25 mouse cellular contexts compared by ENCODE assay signal in genomic region chr7:45790721-45791120, GRCm38 (mm10). TPM values are rescaled to one million over a fixed set of nuclear protein-coding genes. Genes with fewer than 3 reads are reported as not detected.
A peak's percentile ranks its signal among the peaks of the same experiment; 100 is the strongest.
DNase-seq lines count a peak whose midpoint lies in the region; ATAC-seq and TF ChIP-seq lines count a peak whose summit lies in the region.
"Had no signal": no experiment of that assay in that cellular context is flagged by ENCODE, and none has a peak within 500 bp of the region (broad histone marks: within the 10 kb centered on the region; RNA-seq: fewer than 3 reads in every experiment).

No protein-coding gene starts in this region.

- ATAC-seq in kidney, postnatal 0 days (replicated peaks; ENCODE audit: low FRiP score, low read depth), result no peak
- no peak for ATAC-seq in kidney, embryonic 14.5 days (ENCODE audit: low FRiP score, low TSS enrichment)
- no peak for ATAC-seq in embryonic facial prominence, embryonic 14.5 days (ENCODE audit: low read depth)
- ATAC-seq in forebrain, embryonic 16.5 days, result no peak
- ATAC-seq: CD4-positive, CD25-positive, alpha-beta regulatory T cell, adult 4 months; forebrain, embryonic 15.5 days; midbrain, embryonic 16.5 days; Patski had no signal

- H3K9ac ChIP-seq in kidney, postnatal 0 days (ENCODE audit: low read depth, low read length), result no peak overlapping the region
- no peak overlapping the region for H3K9ac ChIP-seq in kidney, embryonic 14.5 days (ENCODE audit: low read depth, low read length)
- H3K9ac ChIP-seq in embryonic facial prominence, embryonic 14.5 days (ENCODE audit: low read depth, low read length), result 0 out of 2 replicates have a peak overlapping the region, but pooled peaks have one; percentile 2
- no peak overlapping the region for H3K9ac ChIP-seq in forebrain, embryonic 16.5 days (replicated peaks; ENCODE audit: low read depth, low read length)
- H3K9ac ChIP-seq: embryonic facial prominence, embryonic 13.5 days; forebrain, embryonic 15.5 days; hindbrain, embryonic 12.5 days; limb, embryonic 12.5 days; liver, embryonic 14.5 days; lung, embryonic 15.5 days had no signal

- H3K9me3 ChIP-seq in kidney, postnatal 0 days (replicated peaks; ENCODE audit: low read length), result no peaks in the 10 kb centered on the region
- H3K9me3 ChIP-seq in kidney, embryonic 14.5 days (ENCODE audit: control insufficient read depth, low read length), result no peaks in the 10 kb centered on the region
- no peaks in the 10 kb centered on the region for H3K9me3 ChIP-seq in embryonic facial prominence, embryonic 14.5 days (ENCODE audit: control insufficient read depth, low read length)
- peaks cover 3% of the 10 kb centered on the region; the same call in 1 of the 2 replicates for H3K9me3 ChIP-seq in forebrain, embryonic 16.5 days (ENCODE audit: control insufficient read depth, low read length)
- H3K9me3 ChIP-seq: embryonic facial prominence, embryonic 13.5 days; forebrain, embryonic 15.5 days; heart, embryonic 10.5 days; hindbrain, embryonic 12.5 days; lung, embryonic 15.5 days had no signal

- TF ChIP-seq CTCF in kidney, postnatal 0 days (IDR thresholded peaks at IDR 0.05; ENCODE audit: low read depth), result no peak

- 0 out of 2 replicates have a peak, but pooled peaks cover 8% of the 10 kb centered on the region for H3K4me1 ChIP-seq in kidney, postnatal 0 days (replicated peaks; ENCODE audit: insufficient read depth, low read length)
- H3K4me1 ChIP-seq in kidney, embryonic 14.5 days (ENCODE audit: control insufficient read depth, insufficient read depth, low read length), result peaks cover 6% of the 10 kb centered on the region; the same call in 1 of the 2 replicates
- H3K4me1 ChIP-seq in embryonic facial prominence, embryonic 14.5 days (ENCODE audit: control insufficient read depth, insufficient read depth, low read length), result peaks cover 6% of the 10 kb centered on the region
- H3K4me1 ChIP-seq in forebrain, embryonic 16.5 days (replicated peaks; ENCODE audit: control insufficient read depth, insufficient read depth, low read length), result peaks cover 18% of the 10 kb centered on the region

- no peak overlapping the region; the same call in 1 of the 2 replicates for H3K27ac ChIP-seq in kidney, postnatal 0 days
- no peak overlapping the region for H3K27ac ChIP-seq in kidney, embryonic 14.5 days (ENCODE audit: low read depth, low read length)
- no peak overlapping the region for H3K27ac ChIP-seq in embryonic facial prominence, embryonic 14.5 days (replicated peaks; ENCODE audit: low read depth, low read length)
- H3K27ac ChIP-seq in forebrain, embryonic 16.5 days (ENCODE audit: low read length), result no peak overlapping the region
- H3K27ac ChIP-seq: embryonic facial prominence, embryonic 13.5 days; forebrain, embryonic 15.5 days; heart, embryonic 10.5 days; hindbrain, embryonic 12.5 days; limb, embryonic 12.5 days; liver, embryonic 14.5 days; lung, embryonic 15.5 days had no signal

- H3K27me3 ChIP-seq in kidney, postnatal 0 days (ENCODE audit: insufficient read depth, low read length), result no peaks in the 10 kb centered on the region
- peaks cover 3% of the 10 kb centered on the region; the same call in 1 of the 2 replicates for H3K27me3 ChIP-seq in kidney, embryonic 14.5 days (ENCODE audit: control insufficient read depth, insufficient read depth, low read length)
- no peaks in the 10 kb centered on the region for H3K27me3 ChIP-seq in embryonic facial prominence, embryonic 14.5 days (replicated peaks; ENCODE audit: control insufficient read depth, insufficient read depth, low read length)
- no peaks in the 10 kb centered on the region for H3K27me3 ChIP-seq in forebrain, embryonic 16.5 days (replicated peaks; ENCODE audit: control insufficient read depth, insufficient read depth, low read length)
- H3K27me3 ChIP-seq: Patski had no signal

- DNase-seq in adrenal gland, adult (ENCODE audit: inconsistent age in 2 of 2, low spot score in 1 of 2), result peak; percentile 50 to 67
- DNase-seq in adrenal gland, postnatal 4 days (ENCODE audit: low spot score in 2 of 2), result no peak
- DNase-seq in cerebellum, adult 9-11 months, result peak; percentile 35
- DNase-seq in cerebellum, postnatal 4 days (ENCODE audit: low spot score in 2 of 2), result no peak
- peak; percentile 50 for DNase-seq in kidney, postnatal 0 days (ENCODE audit: low spot score)
- no peak for DNase-seq in embryonic facial prominence, embryonic 14.5 days (ENCODE audit: low spot score)
- DNase-seq: gastrocnemius, postnatal 36 days; heart, postnatal 14 days; right cerebral cortex, postnatal 14 days; spleen, adult 18-20 months; thymus, postnatal 36 days had no signal

- H3K36me3 ChIP-seq in kidney, postnatal 0 days (ENCODE audit: insufficient read depth, low read length), result no peaks in the 10 kb centered on the region
- H3K36me3 ChIP-seq in kidney, embryonic 14.5 days (ENCODE audit: control insufficient read depth, insufficient read depth, low read length), result peaks cover 35% of the 10 kb centered on the region
- H3K36me3 ChIP-seq in embryonic facial prominence, embryonic 14.5 days (ENCODE audit: control insufficient read depth, insufficient read depth, low read length), result peaks cover 67% of the 10 kb centered on the region
- H3K36me3 ChIP-seq in forebrain, embryonic 16.5 days (ENCODE audit: control insufficient read depth, insufficient read depth), result peaks cover 47% of the 10 kb centered on the region
- H3K36me3 ChIP-seq: lung, embryonic 15.5 days had no signal

- WGBS in kidney, postnatal 0 days, result 45% methylated on average over 6 of the region's 6 CpGs
- WGBS in kidney, embryonic 14.5 days, result 52% methylated on average over 6 of the region's 6 CpGs
- 67% methylated on average over 6 of the region's 6 CpGs for WGBS in embryonic facial prominence, embryonic 14.5 days
- 89% methylated on average over 6 of the region's 6 CpGs for WGBS in forebrain, embryonic 16.5 days

- H3K4me2 ChIP-seq in kidney, postnatal 0 days (ENCODE audit: low read length), result no peak overlapping the region
- no peak overlapping the region for H3K4me2 ChIP-seq in kidney, embryonic 14.5 days (replicated peaks; ENCODE audit: low read depth, low read length)
- no peak overlapping the region for H3K4me2 ChIP-seq in embryonic facial prominence, embryonic 14.5 days (ENCODE audit: low read depth, low read length)
- H3K4me2 ChIP-seq in forebrain, embryonic 16.5 days (ENCODE audit: low read length), result no peak overlapping the region
- H3K4me2 ChIP-seq: embryonic facial prominence, embryonic 13.5 days; forebrain, embryonic 15.5 days; hindbrain, embryonic 12.5 days; limb, embryonic 12.5 days; lung, embryonic 15.5 days had no signal

- H3K4me3 ChIP-seq in kidney, postnatal 0 days (replicated peaks; ENCODE audit: low read depth, low read length), result no peak overlapping the region
- H3K4me3 ChIP-seq in kidney, embryonic 14.5 days (ENCODE audit: low read length), result no peak overlapping the region
- no peak overlapping the region for H3K4me3 ChIP-seq in embryonic facial prominence, embryonic 14.5 days (ENCODE audit: low read depth, low read length)
- H3K4me3 ChIP-seq in forebrain, embryonic 16.5 days (replicated peaks; ENCODE audit: low read length), result no peak overlapping the region
- H3K4me3 ChIP-seq: embryonic facial prominence, embryonic 13.5 days; forebrain, embryonic 15.5 days; heart, embryonic 10.5 days; hindbrain, embryonic 12.5 days; limb, embryonic 12.5 days; lung, embryonic 15.5 days had no signal

RNA-seq across cellular contexts. Expression of gene Sult2b1, which starts 6.3 kb away (rescaled TPM):
- total RNA-seq in adrenal gland, postnatal 4 days (2021), result 1 to 10 TPM in 1 of 2 experiments, under 1 TPM in 1; 0.64 to 1.0 TPM
- 3.7 and 3.9 TPM in 2 replicates for polyA plus RNA-seq in kidney, postnatal 0 days (2015; fragmentation: Nextera tagmentation; extraction: Ambion mirVana)
- 3.2 and 3.8 TPM in 2 replicates for polyA plus RNA-seq in kidney, embryonic 14.5 days (2014; fragmentation: Nextera tagmentation; extraction: Ambion mirVana)
- polyA plus RNA-seq in embryonic facial prominence, embryonic 14.5 days (2014; fragmentation: Nextera tagmentation; extraction: Ambion mirVana), result 14.2 and 16.3 TPM in 2 replicates
- 5.5 and 7.1 TPM in 2 replicates for polyA plus RNA-seq in forebrain, embryonic 16.5 days (2015; fragmentation: Nextera tagmentation; extraction: Ambion mirVana)
- total RNA-seq: gastrocnemius, postnatal 36 days; heart, postnatal 14 days; megakaryocyte, adult 5-6 weeks; neutrophil, adult 5-6 weeks had no signal

RNA-seq across cellular contexts. Expression of gene Lmtk3, which starts 7.2 kb away (rescaled TPM):
- 10 to 100 TPM; 17.2 to 18.8 TPM for total RNA-seq in adrenal gland, postnatal 4 days (2021)
- polyA plus RNA-seq in kidney, postnatal 0 days (2015; fragmentation: Nextera tagmentation; extraction: Ambion mirVana), result 0.59 and 0.91 TPM in 2 replicates
- 2.8 and 4.2 TPM in 2 replicates for polyA plus RNA-seq in kidney, embryonic 14.5 days (2014; fragmentation: Nextera tagmentation; extraction: Ambion mirVana)
- polyA plus RNA-seq in embryonic facial prominence, embryonic 14.5 days (2014; fragmentation: Nextera tagmentation; extraction: Ambion mirVana), result 0.67 and 1.5 TPM in 2 replicates
- 18.9 and 26.4 TPM in 2 replicates for polyA plus RNA-seq in forebrain, embryonic 16.5 days (2015; fragmentation: Nextera tagmentation; extraction: Ambion mirVana)
- total RNA-seq: gastrocnemius, postnatal 36 days; megakaryocyte, adult 5-6 weeks; neutrophil, adult 5-6 weeks had no signal
- polyA plus RNA-seq: CD4-positive, CD25-positive, alpha-beta regulatory T cell, adult 4 months had no signal

RNA-seq across cellular contexts. Expression of gene Cyth2, which starts 23.7 kb away (rescaled TPM):
- total RNA-seq in adrenal gland, postnatal 4 days (2021), result 100 to 1,000 TPM; 124 to 126 TPM
- 99.2 and 105 TPM in 2 replicates for polyA plus RNA-seq in kidney, postnatal 0 days (2015; fragmentation: Nextera tagmentation; extraction: Ambion mirVana)
- 109 and 111 TPM in 2 replicates for polyA plus RNA-seq in kidney, embryonic 14.5 days (2014; fragmentation: Nextera tagmentation; extraction: Ambion mirVana)
- polyA plus RNA-seq in embryonic facial prominence, embryonic 14.5 days (2014; fragmentation: Nextera tagmentation; extraction: Ambion mirVana), result 96.4 and 106 TPM in 2 replicates
- polyA plus RNA-seq in forebrain, embryonic 16.5 days (2015; fragmentation: Nextera tagmentation; extraction: Ambion mirVana), result 327 and 379 TPM in 2 replicates

RNA-seq across cellular contexts. Expression of gene Kcnj14, which starts 33.9 kb away (rescaled TPM):
- under 1 TPM; 0.45 to 0.53 TPM for total RNA-seq in adrenal gland, postnatal 4 days (2021)
- polyA plus RNA-seq in kidney, postnatal 0 days (2015; fragmentation: Nextera tagmentation; extraction: Ambion mirVana), result 0.80 and 1.3 TPM in 2 replicates
- 1.2 and 1.3 TPM in 2 replicates for polyA plus RNA-seq in kidney, embryonic 14.5 days (2014; fragmentation: Nextera tagmentation; extraction: Ambion mirVana)
- 1.4 and 2.2 TPM in 2 replicates for polyA plus RNA-seq in embryonic facial prominence, embryonic 14.5 days (2014; fragmentation: Nextera tagmentation; extraction: Ambion mirVana)
- 0.85 and 1.1 TPM in 2 replicates for polyA plus RNA-seq in forebrain, embryonic 16.5 days (2015; fragmentation: Nextera tagmentation; extraction: Ambion mirVana)
- total RNA-seq: megakaryocyte, adult 5-6 weeks had no signal
- polyA plus RNA-seq: CD4-positive, CD25-positive, alpha-beta regulatory T cell, adult 4 months had no signal

RNA-seq across cellular contexts. Expression of gene Grwd1, which starts 40.0 kb away (rescaled TPM):
- 10 to 100 TPM; 28.2 to 28.3 TPM for total RNA-seq in adrenal gland, postnatal 4 days (2021)
- 50.6 and 53.5 TPM in 2 replicates for polyA plus RNA-seq in kidney, postnatal 0 days (2015; fragmentation: Nextera tagmentation; extraction: Ambion mirVana)
- polyA plus RNA-seq in kidney, embryonic 14.5 days (2014; fragmentation: Nextera tagmentation; extraction: Ambion mirVana), result 69.5 and 93.5 TPM in 2 replicates
- polyA plus RNA-seq in embryonic facial prominence, embryonic 14.5 days (2014; fragmentation: Nextera tagmentation; extraction: Ambion mirVana), result 53.9 and 60.5 TPM in 2 replicates
- 45.3 and 46.1 TPM in 2 replicates for polyA plus RNA-seq in forebrain, embryonic 16.5 days (2015; fragmentation: Nextera tagmentation; extraction: Ambion mirVana)

Comparison
In these comparisons a context has a peak if more than half of its experiments do, and no peak if none do; other contexts are left out.
1. DNase-seq: peak in adrenal gland, adult (2 of 2), cerebellum, adult 9-11 months (single experiment) and kidney, postnatal 0 days (single experiment); none in adrenal gland, postnatal 4 days (0 of 2), cerebellum, postnatal 4 days (0 of 2) and embryonic facial prominence, embryonic 14.5 days (single experiment).